Mouse (Mus musculus) ovary, postnatal 14 days (tissue): ENCODE data around the gene Gm28053.

Experiments
- DNase-seq: peaks from one replicate; pipeline ENCODE4 v3.0.0; 2022; ENCODE audit warnings: low spot score

The Gm28053 gene

GRCm38 (mm10) chr6:48741273-48741672 is 22.9 kb downstream of the Gm28053 start:
- DNase-seq: no peak

- DNase-seq: no peak
These were observed 23.4 kb downstream of the Gm28053 start for GRCm38 (mm10) chr6:48741711-48742206.

- DNase-seq: no peak
These were observed 24.3 kb downstream of the Gm28053 start for GRCm38 (mm10) chr6:48742422-48743351.

GRCm38 (mm10) chr6:48745490-48745889 is 27.1 kb downstream of the Gm28053 start:
- DNase-seq: no peak

- DNase-seq: no peak
These were observed 27.8 kb downstream of the Gm28053 start, which contains the start of gene Gimap5 for GRCm38 (mm10) chr6:48745959-48746889. Gene Gimap5, plus strand, starts transcription at chr6:48746197.

GRCm38 (mm10) chr6:48747091-48747966 is 28.9 kb downstream of the Gm28053 start:
- no peak for DNase-seq

GRCm38 (mm10) chr6:48763567-48764270 is 45.3 kb downstream of the Gm28053 start:
- no peak for DNase-seq

- no peak for DNase-seq
These were observed 46.1 kb downstream of the Gm28053 start for GRCm38 (mm10) chr6:48764496-48764895.

GRCm38 (mm10) chr6:48768178-48768869 is 49.9 kb downstream of the Gm28053 start:
- DNase-seq: no peak

- no peak for DNase-seq
These were observed 50.5 kb downstream of the Gm28053 start for GRCm38 (mm10) chr6:48768933-48769332.

- no peak for DNase-seq
These were observed 52.3 kb downstream of the Gm28053 start, which contains the start of gene Gimap3 for GRCm38 (mm10) chr6:48770696-48771095. Gene Gimap3, minus strand, starts transcription at chr6:48770851.

- DNase-seq: peak; percentile 76
These were observed 53.6 kb downstream of the Gm28053 start for GRCm38 (mm10) chr6:48772030-48772429.

GRCm38 (mm10) chr6:48784406-48784805 is 66.0 kb downstream of the Gm28053 start:
- DNase-seq: no peak

- DNase-seq: peak; percentile 17
These were observed 66.8 kb downstream of the Gm28053 start for GRCm38 (mm10) chr6:48785189-48785588.

GRCm38 (mm10) chr6:48785601-48786000 is 67.2 kb downstream of the Gm28053 start:
- no peak for DNase-seq

- no peak for DNase-seq
These were observed 69.5 kb downstream of the Gm28053 start for GRCm38 (mm10) chr6:48787867-48788266.

GRCm38 (mm10) chr6:48801897-48802296 is 83.5 kb downstream of the Gm28053 start:
- no peak for DNase-seq
